18 mouse cellular contexts compared by ENCODE assay signal in the genomic region with DNA sequence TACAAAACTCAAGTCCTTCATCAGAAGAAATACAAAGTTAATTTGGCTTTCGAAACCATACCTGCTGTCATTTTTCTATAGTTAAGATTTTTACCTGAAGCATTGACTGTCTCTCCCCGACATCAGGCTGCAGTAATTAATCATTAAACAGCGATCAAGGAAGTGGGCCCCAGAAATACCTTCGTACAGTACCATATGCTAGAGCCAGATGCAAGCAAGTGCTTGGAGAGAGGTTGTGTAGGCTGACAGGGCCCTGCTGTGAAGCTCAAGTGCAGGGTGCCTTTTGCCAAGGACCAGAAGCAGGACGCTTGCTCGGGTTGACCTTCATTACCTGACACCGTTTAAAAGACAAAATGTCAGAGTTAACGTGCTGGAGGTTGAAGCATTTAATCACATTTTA.
DNase-seq lines count a peak whose midpoint lies in the region; ATAC-seq and TF ChIP-seq lines count a peak whose summit lies in the region.
"Had no signal": no experiment of that assay in that cellular context is flagged by ENCODE, and none has a peak within 500 bp of the region (broad histone marks: within the 10 kb centered on the region; RNA-seq: fewer than 3 reads in every experiment).

No protein-coding gene starts in this region.

- H3K27me3 ChIP-seq in lung, embryonic 14.5 days (ENCODE audit: insufficient read depth, low read length), result no peaks in the 10 kb centered on the region
- no peaks in the 10 kb centered on the region for H3K27me3 ChIP-seq in intestine, embryonic 14.5 days (replicated peaks; ENCODE audit: control insufficient read depth, insufficient read depth, low read length)
- H3K27me3 ChIP-seq: forebrain, embryonic 13.5 days; heart, embryonic 12.5 days had no signal

- H3K36me3 ChIP-seq in lung, embryonic 14.5 days (ENCODE audit: insufficient read depth), result no peaks in the 10 kb centered on the region
- H3K36me3 ChIP-seq in intestine, embryonic 14.5 days (ENCODE audit: control insufficient read depth, insufficient read depth, low read length), result no peaks in the 10 kb centered on the region
- H3K36me3 ChIP-seq: embryonic facial prominence, embryonic 10.5 days; G1E; heart, embryonic 12.5 days; hindbrain, embryonic 10.5 days had no signal

- H3K9me3 ChIP-seq in lung, embryonic 14.5 days (ENCODE audit: low read depth, low read length), result no peaks in the 10 kb centered on the region
- no peaks in the 10 kb centered on the region for H3K9me3 ChIP-seq in intestine, embryonic 14.5 days (ENCODE audit: control insufficient read depth, low read length)
- H3K9me3 ChIP-seq: embryonic facial prominence, embryonic 10.5 days; forebrain, embryonic 13.5 days; heart, embryonic 12.5 days; hindbrain, embryonic 10.5 days had no signal

- no peak for ATAC-seq in lung, embryonic 14.5 days (ENCODE audit: insufficient read depth)
- 0 out of 2 replicates have a peak, but pooled peaks have one; percentile 60 for ATAC-seq in intestine, embryonic 14.5 days (replicated peaks; ENCODE audit: low FRiP score, low TSS enrichment, low read depth)
- ATAC-seq: activated CD4-positive, CD25-positive, alpha-beta regulatory T cell, adult 4 months; forebrain, embryonic 13.5 days had no signal

- TF ChIP-seq CTCF in lung, embryonic 14.5 days (IDR thresholded peaks at IDR 0.05; ENCODE audit: low read depth), result no peak

- 43% methylated on average over 8 of the region's 8 CpGs for WGBS in lung, embryonic 14.5 days
- 71% methylated on average over 8 of the region's 8 CpGs for WGBS in intestine, embryonic 14.5 days

- H3K4me1 ChIP-seq in lung, embryonic 14.5 days (ENCODE audit: insufficient read depth), result no peaks in the 10 kb centered on the region
- no peaks in the 10 kb centered on the region for H3K4me1 ChIP-seq in intestine, embryonic 14.5 days (replicated peaks; ENCODE audit: control insufficient read depth, insufficient read depth, low read length)
- H3K4me1 ChIP-seq: embryonic facial prominence, embryonic 10.5 days; forebrain, embryonic 13.5 days; heart, embryonic 12.5 days; hindbrain, embryonic 10.5 days had no signal

- DNase-seq in lung, embryonic 14.5 days, result peak; percentile 7
- no peak for DNase-seq in lung, postnatal 4 days
- DNase-seq in R1 (ENCODE audit: low read depth, low spot score), result peak; percentile 2
- DNase-seq in intestine, embryonic 14.5 days (ENCODE audit: low spot score), result no peak
- no peak for DNase-seq in testis, postnatal 10 days (ENCODE audit: low spot score)
- DNase-seq in right cerebral cortex, postnatal 25 days, result no peak
- DNase-seq: adrenal gland, adult 8-10 months; adrenal gland, postnatal 36 days; cerebellum, adult 2 months; gastrocnemius, adult 2 months; gastrocnemius, postnatal 25 days had no signal

- H3K4me2 ChIP-seq in lung, embryonic 14.5 days, result no peak overlapping the region
- H3K4me2 ChIP-seq in intestine, embryonic 14.5 days (ENCODE audit: low read length), result no peak overlapping the region
- H3K4me2 ChIP-seq: forebrain, embryonic 13.5 days; heart, embryonic 12.5 days; hindbrain, embryonic 14.5 days had no signal

- H3K9ac ChIP-seq in lung, embryonic 14.5 days, result no peak overlapping the region
- H3K9ac ChIP-seq in intestine, embryonic 14.5 days (ENCODE audit: low read length), result no peak overlapping the region
- H3K9ac ChIP-seq: forebrain, embryonic 13.5 days; heart, embryonic 12.5 days; hindbrain, embryonic 14.5 days had no signal

- no peak overlapping the region for H3K27ac ChIP-seq in lung, embryonic 14.5 days (ENCODE audit: low read depth)
- no peak overlapping the region for H3K27ac ChIP-seq in intestine, embryonic 14.5 days (ENCODE audit: low read depth)
- H3K27ac ChIP-seq: embryonic facial prominence, embryonic 10.5 days; forebrain, embryonic 13.5 days; gastrocnemius, adult 2 months; hindbrain, embryonic 10.5 days; hindbrain, embryonic 14.5 days had no signal

- H3K4me3 ChIP-seq in lung, embryonic 14.5 days (ENCODE audit: low read depth, low read length), result no peak overlapping the region
- no peak overlapping the region for H3K4me3 ChIP-seq in intestine, embryonic 14.5 days (ENCODE audit: low read depth, low read length)
- H3K4me3 ChIP-seq: embryonic facial prominence, embryonic 10.5 days; forebrain, embryonic 13.5 days; gastrocnemius, adult 2 months; heart, embryonic 12.5 days; hindbrain, embryonic 10.5 days had no signal

Comparison
In these comparisons a context has a peak if more than half of its experiments do, and no peak if none do; other contexts are left out.
1. DNase-seq: peak in lung, embryonic 14.5 days (single experiment) and R1 (single experiment); none in lung, postnatal 4 days (0 of 2), intestine, embryonic 14.5 days (single experiment), testis, postnatal 10 days (single experiment) and right cerebral cortex, postnatal 25 days (single experiment).